Mouse (Mus musculus) ovary, postnatal 10 days (tissue): ENCODE measurements around the gene Hspg2.

Experiments used
- DNase-seq: peaks from one replicate; pipeline ENCODE4 v3.0.0; 2022; ENCODE audit warnings: low spot score

Gene Hspg2

DNA sequence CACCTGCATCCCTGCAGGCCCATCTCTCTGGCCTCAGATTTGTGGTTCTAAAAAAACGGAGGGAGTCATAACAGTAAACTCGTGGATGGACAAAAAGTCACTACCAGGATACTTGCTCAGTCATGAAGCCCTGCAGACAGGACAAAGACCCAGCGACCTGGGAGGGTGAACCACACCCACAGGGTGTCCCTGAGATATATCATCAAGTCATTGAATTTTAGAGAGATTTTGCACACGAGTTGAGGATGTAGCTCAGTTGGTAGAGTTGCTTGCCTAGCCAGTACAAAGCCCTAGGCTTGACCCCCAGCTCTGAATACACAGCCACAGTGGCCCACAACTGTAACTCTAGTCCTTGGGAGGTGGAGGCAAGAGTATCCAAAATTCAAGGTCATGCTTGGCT lies 7.4 kb upstream of the Hspg2 start:
- DNase-seq: no peak

DNA sequence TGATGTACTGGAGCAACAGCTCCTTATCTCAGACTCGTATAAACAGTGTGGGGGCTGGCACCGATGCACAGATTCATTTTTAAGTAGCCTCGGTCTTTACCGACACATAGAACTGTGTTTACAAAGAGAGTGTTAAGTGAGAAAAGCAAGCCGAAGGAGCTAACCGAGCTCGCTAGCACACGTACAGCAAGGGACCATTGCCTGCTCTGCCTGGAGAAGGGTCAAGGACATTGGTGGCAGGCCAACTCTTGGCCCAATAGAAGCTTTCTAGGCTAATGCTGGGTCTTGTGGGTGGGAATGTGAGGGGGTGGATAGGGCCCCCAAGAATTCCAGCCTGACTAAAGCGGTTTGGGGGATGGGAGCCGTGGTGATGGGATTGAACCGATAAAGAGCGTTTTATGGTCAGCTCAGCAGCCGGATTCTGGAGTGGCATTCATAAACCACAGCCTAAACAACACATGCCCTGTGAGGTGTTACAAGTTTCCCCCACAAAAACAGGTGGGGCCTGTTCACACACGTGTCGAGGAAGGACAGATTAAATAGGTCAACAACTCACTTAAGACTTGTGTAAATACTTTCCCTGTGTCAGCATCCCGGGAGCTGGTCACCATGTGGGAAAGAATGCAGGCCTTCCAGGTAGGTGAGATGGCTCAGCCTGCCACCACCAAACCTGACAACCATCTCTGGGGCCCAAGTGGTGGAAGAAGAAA lies 6.4 kb upstream of the Hspg2 start:
- DNase-seq: no peak

- no peak for DNase-seq
Measured at GRCm38 (mm10) chr4:137465125-137465787, 3.3 kb upstream of the Hspg2 start.

DNA sequence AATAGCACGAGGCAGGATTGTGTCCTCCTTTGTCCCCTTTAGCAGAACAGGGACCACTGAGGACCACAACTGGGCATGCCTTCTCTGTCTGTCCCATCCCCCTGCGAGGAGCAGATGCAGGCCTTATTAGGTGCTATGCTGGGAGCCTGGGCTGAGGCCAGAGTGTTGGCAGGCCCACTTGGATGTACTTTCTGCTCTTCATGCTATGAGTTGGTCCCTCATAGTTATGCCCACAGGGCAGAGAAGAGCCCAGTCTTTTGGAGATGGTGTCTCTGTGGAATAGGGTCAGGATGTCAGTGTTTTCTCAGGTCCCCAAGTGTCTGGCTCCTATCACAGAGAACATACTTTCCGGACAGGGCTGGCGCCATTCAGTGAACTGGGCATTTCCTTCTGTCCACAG lies 1.6 kb upstream of the Hspg2 start:
- no peak for DNase-seq

- DNase-seq: no peak
Measured at GRCm38 (mm10) chr4:137467525-137467924, 1.0 kb upstream of the Hspg2 start.

GRCm38 (mm10) chr4:137469081-137469844 lies 694 bp downstream of the Hspg2 start:
- no peak for DNase-seq

GRCm38 (mm10) chr4:137469845-137470692 lies 1.5 kb downstream of the Hspg2 start:
- no peak for DNase-seq

DNA sequence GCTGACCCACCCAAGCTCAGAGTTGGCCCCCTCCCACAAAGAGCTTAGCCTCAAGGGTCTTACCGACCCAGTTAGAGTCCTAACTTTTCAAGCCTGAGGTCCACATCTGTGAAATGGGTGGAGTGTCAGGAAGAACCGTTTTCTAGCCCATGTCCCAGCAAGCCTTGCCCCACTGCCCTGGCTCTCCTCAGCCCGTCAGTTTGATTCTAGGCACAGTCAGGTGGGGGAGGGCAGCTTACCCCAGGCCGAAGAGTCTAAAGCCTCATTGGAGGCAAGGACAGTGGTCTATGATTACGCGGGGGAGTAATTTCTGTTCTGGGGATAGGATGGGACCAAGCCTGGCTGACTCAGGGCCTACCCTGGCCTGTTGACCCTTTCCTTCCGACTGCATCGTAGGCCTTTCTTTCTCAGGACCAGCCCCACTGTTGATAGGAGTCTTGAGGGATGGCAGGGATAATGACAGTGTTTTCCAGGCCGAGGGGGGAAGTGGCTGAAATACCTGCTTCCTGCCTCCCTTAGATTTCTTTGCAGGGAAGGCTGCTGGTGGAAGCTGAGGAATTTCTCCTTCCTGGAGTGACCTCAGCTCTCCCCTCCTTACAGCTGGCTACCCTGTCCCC lies 2.2 kb downstream of the Hspg2 start:
- DNase-seq: no peak

DNA sequence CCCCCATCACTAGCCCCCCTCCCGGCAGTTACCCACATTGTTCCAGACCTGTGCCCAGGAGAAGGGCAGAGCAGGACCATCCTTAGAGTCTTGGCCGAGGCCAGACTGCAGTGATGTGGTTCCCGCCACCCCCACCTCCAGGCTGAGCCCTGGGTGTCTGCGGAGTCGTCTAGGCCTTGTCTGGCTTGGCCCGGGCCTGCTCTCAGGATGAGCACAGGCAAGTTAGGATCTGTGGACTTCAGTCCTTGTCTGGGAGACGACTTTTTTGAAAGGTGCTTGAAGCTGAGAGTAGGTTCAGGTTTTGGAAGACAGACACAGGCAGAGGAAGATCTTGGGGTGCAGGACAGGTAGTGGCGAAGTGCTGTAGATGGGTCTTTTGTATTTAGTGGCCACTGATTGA lies 2.8 kb downstream of the Hspg2 start:
- no peak for DNase-seq

DNA sequence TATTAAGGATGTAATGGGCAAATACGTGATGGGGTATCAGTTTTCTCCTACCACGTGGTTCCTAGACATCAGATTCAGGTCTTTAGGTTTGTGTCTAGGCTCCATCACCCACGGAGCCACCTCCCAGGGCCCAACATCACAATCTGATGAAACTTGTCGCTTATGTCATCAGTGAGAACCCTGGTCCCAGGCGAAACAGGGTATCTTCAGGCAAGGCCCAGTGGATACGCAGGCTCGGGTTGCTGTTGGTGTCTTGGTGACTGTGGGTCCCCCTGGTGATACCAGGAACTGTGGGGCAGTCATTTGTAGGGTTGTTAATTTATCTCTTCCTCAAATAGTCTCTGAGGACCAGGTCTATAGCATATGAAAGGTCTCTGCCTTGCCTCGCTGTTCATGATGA lies 4.7 kb downstream of the Hspg2 start:
- no peak for DNase-seq

GRCm38 (mm10) chr4:137473701-137474388 lies 5.3 kb downstream of the Hspg2 start:
- DNase-seq: no peak

- no peak for DNase-seq
Measured at GRCm38 (mm10) chr4:137474694-137475093, 6.1 kb downstream of the Hspg2 start.

DNA sequence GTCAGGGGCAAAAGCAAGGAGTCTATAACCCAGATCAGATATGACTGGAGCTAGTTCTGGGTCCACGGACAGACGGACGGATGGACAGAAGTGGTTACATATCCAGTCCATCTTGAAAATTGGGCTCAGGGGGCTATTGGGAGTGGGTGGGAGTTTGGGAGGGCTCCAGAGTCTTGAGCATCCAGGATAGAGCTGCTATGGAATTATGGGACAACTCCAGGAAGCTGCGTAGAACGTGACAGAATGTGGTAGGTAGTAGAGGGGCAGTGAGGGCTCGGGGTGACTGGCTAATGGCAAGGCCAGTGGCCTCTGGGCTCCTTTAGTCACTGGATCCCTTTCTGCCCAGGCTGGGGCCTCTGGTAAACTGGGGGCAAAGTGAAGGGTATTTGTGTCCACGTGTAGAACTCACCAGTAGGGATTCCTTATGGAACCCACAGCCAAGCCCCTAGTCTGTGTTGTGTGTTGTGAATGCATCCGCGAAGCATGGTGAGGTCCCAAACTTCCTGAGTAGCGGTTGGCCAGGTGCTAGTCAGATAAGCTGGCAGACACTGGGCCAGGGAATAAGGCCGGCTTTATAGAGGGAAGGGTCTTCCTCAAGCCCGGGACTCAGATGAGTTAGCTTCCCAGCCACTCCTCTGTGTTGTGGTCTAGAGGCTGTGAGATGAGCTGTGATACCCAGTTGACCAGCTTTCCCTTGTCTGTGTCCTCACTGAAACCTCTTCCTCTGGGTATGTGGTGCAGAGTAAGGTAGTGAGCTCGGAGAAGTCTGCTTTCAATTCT lies 6.9 kb downstream of the Hspg2 start:
- no peak for DNase-seq

- no peak for DNase-seq
Measured at GRCm38 (mm10) chr4:137476065-137476760, 7.6 kb downstream of the Hspg2 start.

DNA sequence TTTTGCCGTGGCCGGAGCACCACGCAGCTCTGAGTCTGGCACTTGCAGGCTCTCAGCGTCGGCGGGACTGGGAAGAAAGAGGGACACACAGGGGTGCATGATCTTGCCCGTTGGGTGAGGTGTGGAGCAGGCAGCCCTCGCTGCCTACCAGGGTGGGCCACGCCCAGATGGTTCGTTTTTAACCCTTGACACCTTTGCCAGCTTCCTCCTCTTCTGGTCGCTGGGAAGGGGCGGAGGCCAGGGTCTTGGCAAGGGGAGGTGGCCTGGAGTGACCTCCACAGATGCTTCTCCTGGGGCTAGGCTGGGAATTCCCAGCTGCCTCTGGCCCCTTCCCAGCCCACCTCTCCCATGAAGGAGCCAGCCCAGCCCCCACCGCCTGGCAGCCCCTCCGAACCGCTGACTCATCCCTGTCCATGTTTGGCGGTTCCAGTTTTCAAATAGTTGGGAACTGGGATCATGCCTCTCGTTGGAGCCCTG lies 8.2 kb downstream of the Hspg2 start:
- DNase-seq: no peak

DNA sequence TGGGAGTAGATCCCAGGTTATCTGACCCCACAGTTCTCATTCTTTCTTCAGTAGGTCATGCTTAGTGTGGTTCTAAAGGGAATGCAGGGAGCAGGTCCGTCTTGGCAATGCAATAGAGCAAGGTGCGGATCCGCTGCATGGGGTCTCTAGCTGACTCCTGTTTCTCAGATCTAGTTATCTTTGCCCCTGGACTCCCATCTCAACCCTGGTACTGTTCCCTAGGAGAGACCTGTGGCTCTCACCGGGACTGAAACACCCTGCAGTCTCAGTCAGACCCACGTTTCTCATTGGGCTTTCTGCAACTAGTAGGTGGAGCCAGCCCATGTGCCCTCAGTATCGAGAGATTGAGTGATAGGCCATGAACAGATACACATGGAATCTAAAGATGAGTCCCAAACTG lies 9.0 kb downstream of the Hspg2 start:
- no peak for DNase-seq

GRCm38 (mm10) chr4:137478306-137478705 lies 9.7 kb downstream of the Hspg2 start:
- DNase-seq: no peak

GRCm38 (mm10) chr4:137479757-137480156 lies 11.2 kb downstream of the Hspg2 start:
- DNase-seq: no peak

DNA sequence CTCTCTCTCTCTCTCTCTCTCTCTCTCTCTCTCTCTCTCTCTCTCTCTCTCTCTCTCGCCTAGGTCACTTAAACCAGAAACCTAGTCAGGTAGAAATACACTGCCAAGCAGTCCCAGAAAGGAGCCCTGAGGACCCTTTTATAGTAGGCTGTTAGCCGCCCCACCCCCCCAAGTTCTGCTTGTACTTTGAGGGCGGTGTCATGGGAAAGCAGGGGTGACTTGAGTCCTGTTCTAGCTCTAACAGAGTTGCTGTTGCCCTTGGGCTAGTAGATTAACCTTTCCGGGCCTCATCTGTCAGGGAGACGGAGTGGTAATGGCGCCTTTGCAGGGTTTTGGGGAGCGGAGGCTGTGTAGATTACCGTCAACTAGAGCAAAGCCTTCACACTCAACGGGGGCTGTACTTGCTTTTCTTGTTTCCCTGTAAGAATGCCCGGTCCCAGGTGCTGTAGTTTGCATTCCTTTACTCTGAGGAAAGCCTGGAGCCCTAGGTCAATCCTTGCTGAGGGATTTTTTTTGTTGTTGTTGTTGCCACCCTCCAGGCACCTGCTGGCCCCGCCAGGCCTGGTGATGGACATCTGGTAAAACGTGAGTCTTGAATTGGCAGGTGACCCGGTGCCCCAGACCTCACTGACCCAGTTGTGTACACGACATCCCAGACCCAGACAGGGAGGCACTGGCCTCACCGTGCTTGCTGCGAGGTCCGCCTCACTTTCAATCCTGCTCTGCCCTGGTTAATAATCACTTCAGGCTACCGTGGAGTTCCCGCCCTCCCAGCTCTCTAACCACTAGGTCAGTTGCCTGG lies 11.8 kb downstream of the Hspg2 start:
- DNase-seq: no peak
